Comparison of ENCODE assay signal across 7 mouse cellular contexts in the genomic region with DNA sequence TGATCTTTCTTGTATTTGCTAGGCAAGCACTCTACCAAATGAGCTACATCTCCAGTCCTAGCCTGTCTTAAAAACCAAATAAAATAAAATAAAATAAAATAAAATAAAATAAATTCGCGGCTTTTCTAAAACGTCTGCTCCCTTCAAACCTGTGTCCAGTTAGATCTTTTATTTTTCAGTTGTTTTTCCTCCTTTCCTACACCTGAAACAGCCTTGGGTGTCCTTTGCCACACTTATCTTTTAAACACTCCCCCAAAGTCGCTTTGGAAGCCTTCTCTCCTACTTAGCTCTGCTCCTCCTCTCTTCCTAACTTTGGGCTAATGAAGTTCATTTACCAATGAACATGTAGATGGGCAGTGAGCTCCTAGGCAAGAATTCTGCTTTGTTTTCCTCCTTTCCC. TPM values are rescaled to one million over a fixed set of nuclear protein-coding genes. Genes with fewer than 3 reads are reported as not detected.
DNase-seq lines count a peak whose midpoint lies in the region; ATAC-seq and TF ChIP-seq lines count a peak whose summit lies in the region.

Gene Ctps2, plus strand, starts transcription at position 301 of the 400 bp plus-strand sequence.

- TF ChIP-seq EP300 in stomach, postnatal 0 days (optimal IDR thresholded peaks at IDR 0.05): no peak

- H3K9me3 ChIP-seq in hindbrain, embryonic 11.5 days (ENCODE audit: control insufficient read depth, low read length): no peaks in the 10 kb centered on the region
- no peaks in the 10 kb centered on the region for H3K9me3 ChIP-seq in liver, embryonic 13.5 days (replicated peaks)
- no peaks in the 10 kb centered on the region for H3K9me3 ChIP-seq in stomach, postnatal 0 days (ENCODE audit: control insufficient read depth, low read length)

- TF ChIP-seq POLR2A in embryonic fibroblast, embryonic 13.5 days (IDR thresholded peaks at IDR 0.05; ENCODE audit: low read depth, low read length): no peak

- no peak for DNase-seq in thymus, postnatal 0 days (ENCODE audit: low spot score)
- no peak for DNase-seq in thymus, postnatal 4 days
- DNase-seq in hindbrain, embryonic 11.5 days (ENCODE audit: low spot score): no peak
- no peak for DNase-seq in liver, embryonic 13.5 days
- no peak for DNase-seq in stomach, postnatal 0 days (ENCODE audit: low spot score)
- DNase-seq in testis, postnatal 10 days (ENCODE audit: low spot score): no peak

- no peaks in the 10 kb centered on the region for H3K4me1 ChIP-seq in embryonic fibroblast, embryonic 13.5 days (ENCODE audit: control insufficient read depth, insufficient read depth, low read length)
- H3K4me1 ChIP-seq in hindbrain, embryonic 11.5 days (replicated peaks; ENCODE audit: control insufficient read depth, insufficient read depth, low read length): no peaks in the 10 kb centered on the region
- H3K4me1 ChIP-seq in liver, embryonic 13.5 days (replicated peaks): peaks cover 8% of the 10 kb centered on the region
- H3K4me1 ChIP-seq in stomach, postnatal 0 days (replicated peaks; ENCODE audit: control insufficient read depth, insufficient read depth): no peaks in the 10 kb centered on the region

- no peak for ATAC-seq in hindbrain, embryonic 11.5 days (ENCODE audit: low FRiP score)
- ATAC-seq in liver, embryonic 13.5 days (ENCODE audit: low read depth): no peak
- no peak for ATAC-seq in stomach, postnatal 0 days (ENCODE audit: low FRiP score, low TSS enrichment)

- TF ChIP-seq CTCF in embryonic fibroblast, embryonic 13.5 days (IDR thresholded peaks at IDR 0.05; ENCODE audit: borderline replicate concordance, insufficient read depth, low read length): no peak
- TF ChIP-seq CTCF in stomach, postnatal 0 days (IDR thresholded peaks at IDR 0.05; ENCODE audit: low read depth): no peak

- H3K4me2 ChIP-seq in hindbrain, embryonic 11.5 days (replicated peaks; ENCODE audit: low read depth, low read length): peak within 1 kb of the TSS; percentile 65
- H3K4me2 ChIP-seq in liver, embryonic 13.5 days: peak within 1 kb of the TSS; percentile 79
- peak within 1 kb of the TSS; percentile 60 for H3K4me2 ChIP-seq in stomach, postnatal 0 days (replicated peaks; ENCODE audit: low read depth)

- peak within 1 kb of the TSS; percentile 66 for H3K27ac ChIP-seq in embryonic fibroblast, embryonic 13.5 days (ENCODE audit: insufficient read depth, low read length)
- H3K27ac ChIP-seq in hindbrain, embryonic 11.5 days (ENCODE audit: low read depth, low read length): 0 out of 2 replicates have a peak within 1 kb of the TSS, but pooled peaks have one; percentile 20
- peak within 1 kb of the TSS; percentile 70 for H3K27ac ChIP-seq in liver, embryonic 13.5 days
- peak within 1 kb of the TSS; percentile 83 for H3K27ac ChIP-seq in stomach, postnatal 0 days (replicated peaks)

- H3K27me3 ChIP-seq in hindbrain, embryonic 11.5 days (ENCODE audit: control insufficient read depth, insufficient read depth, low read length): no peaks in the 10 kb centered on the region
- H3K27me3 ChIP-seq in liver, embryonic 13.5 days: no peaks in the 10 kb centered on the region
- no peaks in the 10 kb centered on the region for H3K27me3 ChIP-seq in stomach, postnatal 0 days (ENCODE audit: control insufficient read depth, insufficient read depth, low read length)

- peak within 1 kb of the TSS; percentile 61 for H3K9ac ChIP-seq in hindbrain, embryonic 11.5 days (ENCODE audit: low read depth, low read length)
- H3K9ac ChIP-seq in liver, embryonic 13.5 days: peak within 1 kb of the TSS; percentile 65
- peak within 1 kb of the TSS; percentile 67 for H3K9ac ChIP-seq in stomach, postnatal 0 days (ENCODE audit: low read length)

- WGBS in hindbrain, embryonic 11.5 days: 23% methylated on average over 4 of the region's 4 CpGs
- WGBS in liver, embryonic 13.5 days (ENCODE audit: insufficient replicate concordance): 18% methylated on average over 4 of the region's 4 CpGs
- WGBS in stomach, postnatal 0 days: 18% methylated on average over 4 of the region's 4 CpGs

- H3K36me3 ChIP-seq in hindbrain, embryonic 11.5 days (ENCODE audit: control insufficient read depth, insufficient read depth, low read length): no peaks in the 10 kb centered on the region
- no peaks in the 10 kb centered on the region for H3K36me3 ChIP-seq in liver, embryonic 13.5 days
- no peaks in the 10 kb centered on the region for H3K36me3 ChIP-seq in stomach, postnatal 0 days (ENCODE audit: control insufficient read depth, insufficient read depth, low read length)

- H3K4me3 ChIP-seq in embryonic fibroblast, embryonic 13.5 days (ENCODE audit: insufficient read depth, low read length): peak within 1 kb of the TSS; percentile 64
- peak within 1 kb of the TSS; percentile 54 for H3K4me3 ChIP-seq in hindbrain, embryonic 11.5 days (ENCODE audit: low read depth, low read length)
- peak within 1 kb of the TSS; percentile 61 for H3K4me3 ChIP-seq in liver, embryonic 13.5 days (replicated peaks)
- H3K4me3 ChIP-seq in stomach, postnatal 0 days (ENCODE audit: low read depth, low read length): peak within 1 kb of the TSS; percentile 57

RNA-seq across cellular contexts. Expression of gene Ctps2, which starts in this region (rescaled TPM):
- 68.3 and 76.3 TPM in 2 replicates for polyA plus RNA-seq in thymus, postnatal 0 days (2015; fragmentation: Nextera tagmentation; extraction: Ambion mirVana)
- polyA plus RNA-seq in embryonic fibroblast, embryonic 13.5 days (2011; ENCODE audit: insufficient read length, low read depth, missing spikeins): 56.5 and 61.1 TPM in 2 replicates
- 87.6 and 91.8 TPM in 2 replicates for polyA plus RNA-seq in hindbrain, embryonic 11.5 days (2014; fragmentation: Nextera tagmentation; extraction: Ambion mirVana)
- 45.8 and 53.1 TPM in 2 replicates for polyA plus RNA-seq in liver, embryonic 13.5 days (2015; fragmentation: Nextera tagmentation; extraction: Ambion mirVana)
- polyA plus RNA-seq in stomach, postnatal 0 days (2015; fragmentation: Nextera tagmentation; extraction: Ambion mirVana): 39.1 and 40.9 TPM in 2 replicates

Comparison
In these comparisons a context has a peak if more than half of its experiments do, and no peak if none do; other contexts are left out.
1. H3K27ac ChIP-seq: peak in every context shown above with its lines; median percentile 83 in stomach, postnatal 0 days; 70 in liver, embryonic 13.5 days; 66 in embryonic fibroblast, embryonic 13.5 days; 20 in hindbrain, embryonic 11.5 days.